Mouse (Mus musculus) ES-E14 (cell line): ENCODE data around the gene Mmgt1. TPM values are rescaled to one million over a fixed set of nuclear protein-coding genes. Genes with fewer than 3 reads are reported as not detected.
A peak's percentile ranks its signal among the peaks of the same experiment; 100 is the strongest.

Source experiments
- DNase-seq: peaks from one replicate; pipeline ENCODE4 v3.0.0-alpha.2; 2013; ENCODE audit warnings: low read depth, low spot score
- H3K27ac ChIP-seq: 2 replicates; pipeline ENCODE4 v1.5.1; 2012; ENCODE audit warnings: low read depth, mild to moderate bottlenecking, low read length, moderate library complexity, mixed read lengths; ENCODE audit not compliant: poor library complexity, insufficient read depth, severe bottlenecking
- H3K36me3 ChIP-seq: 2 replicates; pipeline ENCODE4 v1.6.1; 2012; ENCODE audit warnings: mild to moderate bottlenecking, low read length, moderate library complexity, mixed read lengths; ENCODE audit not compliant: control insufficient read depth, poor library complexity, insufficient read depth, severe bottlenecking
- H3K4me1 ChIP-seq, 2 experiments: fragments of 150-350 bp in 1 of 2; sonication (generic) in 1 of 2; 2 replicates each; pipeline ENCODE4 v1.6.1; 2012; ENCODE audit warnings: low read length in 2 of 2, mild to moderate bottlenecking in 1 of 2, mixed read lengths in 1 of 2; ENCODE audit not compliant: control insufficient read depth in 2 of 2, insufficient read depth in 2 of 2, poor library complexity in 1 of 2
- H3K4me3 ChIP-seq, 2 experiments: fragments of 150-350 bp in 1 of 2; sonication (generic) in 1 of 2; 2 replicates each; pipeline ENCODE4 v1.5.1; 2012; ENCODE audit warnings: low read length in 2 of 2, low read depth in 1 of 2, mild to moderate bottlenecking in 1 of 2, mixed read lengths in 1 of 2; ENCODE audit not compliant: insufficient read depth in 1 of 2, poor library complexity in 1 of 2, severe bottlenecking in 1 of 2
- H3K9ac ChIP-seq: 2 replicates; pipeline ENCODE4 v1.6.1; 2012; ENCODE audit warnings: low read depth, mild to moderate bottlenecking, low read length, mixed read lengths; ENCODE audit not compliant: poor library complexity, insufficient read depth, severe bottlenecking
- H3K9me3 ChIP-seq: fragments of 150-350 bp; sonication (generic); 2 replicates; pipeline ENCODE4 v1.6.1; 2012; ENCODE audit warnings: low read depth, mild to moderate bottlenecking, low read length; ENCODE audit not compliant: control insufficient read depth, insufficient read depth
- CHD2 ChIP-seq: IDR thresholded peaks from 2 replicates; pipeline ENCODE4 v1.6.1; 2014; ENCODE audit warnings: mild to moderate bottlenecking, low read depth, low read length, inconsistent platforms
- HCFC1 ChIP-seq: IDR thresholded peaks from 2 replicates; pipeline ENCODE4 v1.6.1; 2012; ENCODE audit warnings: low read length, inconsistent platforms, borderline replicate concordance; ENCODE audit not compliant: insufficient read depth
- MAFK ChIP-seq: IDR thresholded peaks from 2 replicates; pipeline ENCODE4 v1.6.1; 2014; ENCODE audit warnings: mild to moderate bottlenecking, low read depth, low read length, inconsistent platforms; ENCODE audit not compliant: insufficient read depth
- ZC3H11A ChIP-seq: IDR thresholded peaks from 2 replicates; pipeline ENCODE4 v1.6.1; 2012; ENCODE audit warnings: low read depth, mild to moderate bottlenecking, inconsistent platforms, low read length, borderline replicate concordance
- ZNF384 ChIP-seq: IDR thresholded peaks from 2 replicates; pipeline ENCODE4 v1.6.1; 2012; ENCODE audit warnings: low read depth, low read length, inconsistent platforms
- in situ Hi-C, 2 experiments: fragments of 600-800 bp; cut with MboI; formaldehyde crosslinking; loops; one replicate each; pipeline ENCODE4 v1.15.1; 2025; ENCODE audit warnings: low sequenced_read_pairs in 2 of 2, inconsistent platforms in 1 of 2; ENCODE audit not compliant: unreplicated experiment in 2 of 2
- total RNA-seq: library from RNA; depleted of rRNA; stranded (reverse); fragments of 300-350 nt; gene quantifications from 2 replicates; pipeline ENCODE4 v1.2.3, GENCODE M21; 2012

Gene Mmgt1
- total RNA-seq, 1 experiment, result 28.1 TPM

- Histone ChIP-seq H3K27ac (no peak overlapping the region), H3K36me3 (no peaks in the 10 kb centered on the region), H3K4me3 (peak overlapping the region; percentile 82 to 89), H3K9ac (peak overlapping the region; percentile 65), H3K9me3 (no peaks in the 10 kb centered on the region), H3K4me1 (peaks cover 0 to 2% of the 10 kb centered on the region in 2 experiments; a peak in 1 of 4 replicates)
- in situ Hi-C loops, result no loop called here
- no peak for DNase-seq
- TF ChIP-seq HCFC1, result no peak
- TF ChIP-seq ZNF384, result no peak
- TF ChIP-seq ZC3H11A, result no peak
- TF ChIP-seq MAFK, result no peak
- TF ChIP-seq CHD2, result no peak
Measured at GRCm38 (mm10) chrX:56610318-56610694, 12.4 kb upstream of the Mmgt1 start.

- in situ Hi-C loops, result no loop called here
- no peak for DNase-seq
Measured at GRCm38 (mm10) chrX:56609623-56610317, 11.9 kb upstream of the Mmgt1 start, which contains the start of gene Slc9a6. Slc9a6 (plus strand) TSS chrX:56609757.

GRCm38 (mm10) chrX:56609285-56609622 lies 11.4 kb upstream of the Mmgt1 start:
- in situ Hi-C loops, result no loop called here
- Histone ChIP-seq H3K9ac (peak overlapping the region; percentile 51; the same call in 1 of the 2 replicates), H3K27ac (no peak overlapping the region), H3K4me1 (peaks cover 0 to 2% of the 10 kb centered on the region in 2 experiments; a peak in 1 of 4 replicates), H3K36me3 (no peaks in the 10 kb centered on the region), H3K9me3 (no peaks in the 10 kb centered on the region), H3K4me3 (peak overlapping the region; percentile 63 to 82; a peak in 3 of 4 replicates)
- no peak for DNase-seq
- TF ChIP-seq HCFC1 (no peak), CHD2 (no peak), ZC3H11A (no peak), MAFK (no peak)

More at GRCm38 (mm10) chrX:56609623-56610317, 11.9 kb upstream of the Mmgt1 start, which contains the start of gene Slc9a6:
- TF ChIP-seq CHD2, result no peak
- TF ChIP-seq HCFC1, result 0 out of 2 replicates have a peak, but pooled peaks have one; percentile 16
- no peak for TF ChIP-seq ZC3H11A
- no peak for TF ChIP-seq ZNF384
- no peak for TF ChIP-seq MAFK
- no peak within 1 kb of the TSS for H3K27ac ChIP-seq
- H3K9me3 ChIP-seq, result no peaks in the 10 kb centered on the region
- H3K4me1 ChIP-seq, result peaks cover 0 to 2% of the 10 kb centered on the region in 2 experiments; a peak in 1 of 4 replicates
- peak within 1 kb of the TSS; percentile 82 to 89 for H3K4me3 ChIP-seq
- peak within 1 kb of the TSS; percentile 65 for H3K9ac ChIP-seq
- H3K36me3 ChIP-seq, result no peaks in the 10 kb centered on the region

GRCm38 (mm10) chrX:56607032-56607710 lies 9.3 kb upstream of the Mmgt1 start:
- peaks cover 0 to 2% of the 10 kb centered on the region in 2 experiments; a peak in 1 of 4 replicates for H3K4me1 ChIP-seq
- no peak for DNase-seq
- in situ Hi-C loops, result no loop called here
- no peaks in the 10 kb centered on the region for H3K9me3 ChIP-seq
- no peaks in the 10 kb centered on the region for H3K36me3 ChIP-seq
- H3K27ac ChIP-seq, result no peak overlapping the region
- no peak overlapping the region for H3K9ac ChIP-seq
- H3K4me3 ChIP-seq, result no peak overlapping the region
- TF ChIP-seq CHD2 (no peak), HCFC1 (no peak), MAFK (no peak), ZNF384 (no peak), ZC3H11A (no peak)
